In the genomic region with DNA sequence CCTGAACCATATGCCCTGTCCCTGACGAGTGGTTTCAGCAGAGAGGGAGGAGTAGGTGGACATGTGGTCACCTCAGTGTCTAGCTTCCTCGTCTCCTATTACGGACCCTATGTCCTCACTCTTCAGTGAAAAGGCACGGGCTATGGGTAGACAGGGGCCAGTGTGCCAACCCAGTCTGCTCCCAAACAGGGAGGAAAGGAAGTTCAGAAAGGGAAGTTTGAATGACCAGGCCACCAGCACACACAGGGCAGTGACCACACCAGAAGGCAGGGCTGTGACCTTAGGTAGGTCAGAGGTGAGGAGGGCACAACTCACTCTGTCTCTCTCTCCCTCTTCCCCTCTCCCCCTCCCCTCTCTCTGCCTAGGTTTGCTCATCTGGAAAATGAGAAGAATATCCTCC, we compare ENCODE assay signal across 8 mouse cellular contexts. TPM values are rescaled to one million over a fixed set of nuclear protein-coding genes. Genes with fewer than 3 reads are reported as not detected.
DNase-seq lines count a peak whose midpoint lies in the region; ATAC-seq and TF ChIP-seq lines count a peak whose summit lies in the region.

No protein-coding gene starts in this region.

- no peak overlapping the region for H3K27ac ChIP-seq in cerebellum, adult 2 months (ENCODE audit: insufficient read depth, low read length)
- H3K27ac ChIP-seq in ES-Bruce4 (ENCODE audit: insufficient read depth, low read length) = no peak overlapping the region
- peak overlapping the region; percentile 68; the same call in 1 of the 2 replicates for H3K27ac ChIP-seq in liver, postnatal 0 days (ENCODE audit: low read depth)
- H3K27ac ChIP-seq in small intestine, adult 2 months (ENCODE audit: insufficient read depth, low read depth, low read length) = no peak overlapping the region

- peak overlapping the region; percentile 58 for H3K9ac ChIP-seq in ES-Bruce4 (ENCODE audit: low read depth, poor library complexity, severe bottlenecking)
- peak overlapping the region; percentile 53 for H3K9ac ChIP-seq in liver, postnatal 0 days (replicated peaks)

- no peak for TF ChIP-seq EP300 in ES-Bruce4 (IDR thresholded peaks at IDR 0.05; ENCODE audit: insufficient read depth, low read depth, low read length)
- TF ChIP-seq EP300 in liver, postnatal 0 days (IDR thresholded peaks at IDR 0.05; ENCODE audit: low read depth) = no peak

- peak overlapping the region; percentile 81 for H3K4me2 ChIP-seq in liver, postnatal 0 days (ENCODE audit: low read depth, low read length)

- peak overlapping the region; percentile 63 for H3K4me3 ChIP-seq in cerebellum, adult 2 months (replicated peaks; ENCODE audit: insufficient read depth, low read depth, low read length)
- peak overlapping the region; percentile 76 for H3K4me3 ChIP-seq in ES-Bruce4 (ENCODE audit: low read depth, low read length)
- H3K4me3 ChIP-seq in liver, postnatal 0 days (ENCODE audit: low read depth, low read length) = peak overlapping the region; percentile 57
- peak overlapping the region; percentile 74 for H3K4me3 ChIP-seq in small intestine, adult 2 months (ENCODE audit: low read depth, low read length)

- no peaks in the 10 kb centered on the region for H3K36me3 ChIP-seq in ES-Bruce4 (ENCODE audit: control insufficient read depth, insufficient read depth, low read length, poor library complexity, severe bottlenecking)
- peaks cover 7% of the 10 kb centered on the region; the same call in 1 of the 2 replicates for H3K36me3 ChIP-seq in liver, postnatal 0 days (replicated peaks; ENCODE audit: insufficient read depth, low read length)
- H3K36me3 ChIP-seq in small intestine, adult 2 months (ENCODE audit: control insufficient read depth, insufficient read depth, low read length) = peaks cover 12% of the 10 kb centered on the region

- 39% methylated on average over 4 of the region's 4 CpGs for WGBS in cerebellum, adult 2 months
- 45% methylated on average over 4 of the region's 4 CpGs for WGBS in liver, postnatal 0 days (ENCODE audit: insufficient replicate concordance)
- WGBS in small intestine, adult 2 months = 51% methylated on average over 4 of the region's 4 CpGs

- H3K27me3 ChIP-seq in cerebellum, adult 2 months (ENCODE audit: control insufficient read depth, insufficient read depth, low read length) = no peaks in the 10 kb centered on the region
- no peaks in the 10 kb centered on the region for H3K27me3 ChIP-seq in ES-Bruce4 (ENCODE audit: control insufficient read depth, insufficient read depth, low read length, poor library complexity, severe bottlenecking)
- no peaks in the 10 kb centered on the region for H3K27me3 ChIP-seq in liver, postnatal 0 days (ENCODE audit: insufficient read depth, low read length)
- no peaks in the 10 kb centered on the region for H3K27me3 ChIP-seq in small intestine, adult 2 months (ENCODE audit: control insufficient read depth, insufficient read depth, low read length)

- TF ChIP-seq CTCF in cerebellum, adult 2 months (IDR thresholded peaks at IDR 0.05; ENCODE audit: borderline replicate concordance, insufficient read depth, low read depth, low read length) = no peak
- TF ChIP-seq CTCF in ES-Bruce4 (IDR thresholded peaks at IDR 0.05; ENCODE audit: low read depth, low read length) = no peak
- TF ChIP-seq CTCF in liver, postnatal 0 days (IDR thresholded peaks at IDR 0.05; ENCODE audit: low read depth) = no peak
- no peak for TF ChIP-seq CTCF in small intestine, adult 2 months (IDR thresholded peaks at IDR 0.05; ENCODE audit: extremely low read depth, insufficient read length, insufficient replicate concordance, low read depth, low read length)

- peaks cover 34% of the 10 kb centered on the region for H3K4me1 ChIP-seq in cerebellum, adult 2 months (ENCODE audit: control insufficient read depth, insufficient read depth, low read length)
- peaks cover 3% of the 10 kb centered on the region for H3K4me1 ChIP-seq in ES-Bruce4 (ENCODE audit: control insufficient read depth, insufficient read depth, low read length)
- peaks cover 17% of the 10 kb centered on the region for H3K4me1 ChIP-seq in liver, postnatal 0 days (ENCODE audit: insufficient read depth)
- peaks cover 19% of the 10 kb centered on the region for H3K4me1 ChIP-seq in small intestine, adult 2 months (ENCODE audit: control insufficient read depth, insufficient read depth, insufficient read length, low read length)

- no peak for TF ChIP-seq POLR2A in cerebellum, adult 2 months (IDR thresholded peaks at IDR 0.05; ENCODE audit: borderline replicate concordance, insufficient read depth, low read length)
- TF ChIP-seq POLR2A in ES-Bruce4 (IDR thresholded peaks at IDR 0.05; ENCODE audit: insufficient read depth, low read length) = no peak
- TF ChIP-seq POLR2A in small intestine, adult 2 months (IDR thresholded peaks at IDR 0.05; ENCODE audit: low read depth, low read length) = no peak

- no peaks in the 10 kb centered on the region for H3K9me3 ChIP-seq in ES-Bruce4 (replicated peaks; ENCODE audit: control insufficient read depth, insufficient read depth, low read length, poor library complexity, severe bottlenecking)
- H3K9me3 ChIP-seq in liver, postnatal 0 days (ENCODE audit: low read length) = no peaks in the 10 kb centered on the region

- ATAC-seq in granulocyte monocyte progenitor cell, adult 5-6 weeks (replicated peaks; ENCODE audit: poor library complexity, severe bottlenecking) = peak; percentile 60
- ATAC-seq in liver, postnatal 0 days = peak; percentile 55

- no peak for DNase-seq in cerebellum, adult 2 months
- DNase-seq in cerebellum, postnatal 10 days = no peak
- DNase-seq in liver, postnatal 0 days = no peak
- DNase-seq in gastrocnemius, adult 8-10 months (ENCODE audit: low spot score in 2 of 2) = no peak
- no peak for DNase-seq in right cerebral cortex, postnatal 36 days (ENCODE audit: low spot score in 2 of 2)

RNA-seq across cellular contexts. Expression of gene Tpcn2, which starts 0.8 kb away (rescaled TPM):
- polyA plus RNA-seq in cerebellum, adult 2 months (2012; rRNA removed) = 24.4 and 29.0 TPM in 2 replicates
- polyA plus RNA-seq in ES-Bruce4 (2011; ENCODE audit: insufficient read depth, insufficient read length, low read depth, missing spikeins) = 11.0 and 11.9 TPM in 2 replicates
- 4.8 and 7.9 TPM in 2 replicates for total RNA-seq in granulocyte monocyte progenitor cell, adult 5-6 weeks (2014; fragmentation: Nextera tagmentation)
- total RNA-seq in granulocyte monocyte progenitor cell, adult 5-6 weeks (2017) = 3.4 and 3.6 TPM in 2 replicates
- 2.2 and 2.3 TPM in 2 replicates for polyA plus RNA-seq in liver, postnatal 0 days (2015; fragmentation: Nextera tagmentation; extraction: Ambion mirVana)
- 8.5 and 10.8 TPM in 2 replicates for polyA plus RNA-seq in small intestine, adult 2 months (2012; rRNA removed)
- total RNA-seq in gastrocnemius, adult 8-10 months (2022) = 1 to 10 TPM in 2 of 4 experiments, under 1 TPM in 2; 0.70 to 1.4 (median 0.90) TPM

RNA-seq across cellular contexts. Expression of gene Mrgprf, which starts 17.6 kb away (rescaled TPM):
- 24.0 and 30.8 TPM in 2 replicates for polyA plus RNA-seq in cerebellum, adult 2 months (2012; rRNA removed)
- polyA plus RNA-seq in ES-Bruce4 (2011; ENCODE audit: insufficient read depth, insufficient read length, low read depth, missing spikeins) = not detected in 2 replicates
- not detected in 2 replicates for total RNA-seq in granulocyte monocyte progenitor cell, adult 5-6 weeks (2014; fragmentation: Nextera tagmentation)
- total RNA-seq in granulocyte monocyte progenitor cell, adult 5-6 weeks (2017) = not detected in 2 replicates
- 0.16 and 0.24 TPM in 2 replicates for polyA plus RNA-seq in liver, postnatal 0 days (2015; fragmentation: Nextera tagmentation; extraction: Ambion mirVana)
- 12.0 and 17.6 TPM in 2 replicates for polyA plus RNA-seq in small intestine, adult 2 months (2012; rRNA removed)
- total RNA-seq in gastrocnemius, adult 8-10 months (2022) = 1 to 10 TPM in 3 of 4 experiments, under 1 TPM in 1; 0.94 to 1.5 (median 1.2) TPM

RNA-seq across cellular contexts. Expression of gene Mrgprd, which starts 31.6 kb away (rescaled TPM):
- polyA plus RNA-seq in cerebellum, adult 2 months (2012; rRNA removed) = not detected in 2 replicates
- not detected in 2 replicates for polyA plus RNA-seq in ES-Bruce4 (2011; ENCODE audit: insufficient read depth, insufficient read length, low read depth, missing spikeins)
- not detected in 2 replicates for total RNA-seq in granulocyte monocyte progenitor cell, adult 5-6 weeks (2014; fragmentation: Nextera tagmentation)
- total RNA-seq in granulocyte monocyte progenitor cell, adult 5-6 weeks (2017) = not detected in 2 replicates
- not detected in 2 replicates for polyA plus RNA-seq in liver, postnatal 0 days (2015; fragmentation: Nextera tagmentation; extraction: Ambion mirVana)
- not detected in 2 replicates for polyA plus RNA-seq in small intestine, adult 2 months (2012; rRNA removed)
- total RNA-seq in gastrocnemius, adult 8-10 months (2022) = not detected

Comparison
In these comparisons a context has a peak if more than half of its experiments do, and no peak if none do; other contexts are left out.
1. RNA of gene Mrgprf, which starts 17.6 kb away (polyA plus RNA-seq): 24.0 to 30.8 TPM in cerebellum, adult 2 months and 12.0 to 17.6 TPM in small intestine, adult 2 months; not detected in ES-Bruce4 and 0.16 to 0.24 TPM in liver, postnatal 0 days; every median in the first group is over 10 times any median in the second.
2. Peak in every context shown above with its lines, with median percentiles within 50 percentile points of each other: H3K4me3 ChIP-seq.